Mouse (Mus musculus) heart, adult 2 months (tissue): ENCODE measurements at regions not wholly inside any gene's neighbourhood (a gene's known extent, or its start where the extent isn't known, plus 50 kb on each side); places are given as distances from the start of the nearest gene placed in this dataset.

ENCODE experiments used
- DNase-seq, 2 experiments: peaks; one replicate each; pipeline ENCODE4 v3.0.0; 2021
- H3K27ac ChIP-seq: fragments of 200-600 bp; 2 replicates; pipeline ENCODE4 v1.8.1; 2022
- H3K27me3 ChIP-seq: fragments of 200-500 bp; 2 replicates; pipeline ENCODE4 v1.6.1; 2012; ENCODE audit warnings: mild to moderate bottlenecking, low read length, inconsistent platforms, mixed read lengths; ENCODE audit not compliant: control insufficient read depth, insufficient read depth
- H3K36me3 ChIP-seq: fragments of 200-500 bp; 2 replicates; pipeline ENCODE4 v1.6.1; 2012; ENCODE audit warnings: low read length, inconsistent platforms; ENCODE audit not compliant: control insufficient read depth, insufficient read depth
- H3K4me1 ChIP-seq: fragments of 200-500 bp; 2 replicates; pipeline ENCODE4 v1.6.1; 2011; ENCODE audit warnings: low read length; ENCODE audit not compliant: control insufficient read depth, insufficient read depth
- H3K4me3 ChIP-seq: fragments of 200-600 bp; 2 replicates; pipeline ENCODE4 v1.8.1; 2022
- H3K79me2 ChIP-seq: fragments of 200-500 bp; replicated peaks from 2 replicates; pipeline ENCODE4 v1.6.1; 2012; ENCODE audit warnings: mild to moderate bottlenecking, inconsistent platforms, low read length, moderate library complexity, mixed read lengths; ENCODE audit not compliant: control insufficient read depth, insufficient read depth
- H3K9ac ChIP-seq: fragments of 200-500 bp; 2 replicates; pipeline ENCODE4 v1.6.1; 2012; ENCODE audit warnings: low read depth, mild to moderate bottlenecking, control low read depth, inconsistent platforms, low read length, mixed read lengths
- CTCF ChIP-seq: fragments of 200-600 bp; IDR thresholded peaks from 2 replicates; pipeline ENCODE4 v1.8.1; 2022; ENCODE audit warnings: antibody characterized with exemption, mild to moderate bottlenecking, moderate library complexity
- EP300 ChIP-seq: fragments of 200-500 bp; IDR thresholded peaks from 2 replicates; pipeline ENCODE4 v1.6.1; 2011; ENCODE audit warnings: low read depth, low read length, control low read depth; ENCODE audit not compliant: insufficient read depth
- POLR2A ChIP-seq: fragments of 200-500 bp; IDR thresholded peaks from 2 replicates; pipeline ENCODE4 v1.6.1; 2011; ENCODE audit warnings: mild to moderate bottlenecking, low read depth, low read length, control low read depth; ENCODE audit not compliant: insufficient read depth
- WGBS: fragments of 180-500 bp; shearing (Covaris S2); methylation state at CpG from one replicate; pipeline ENCODE4 v1.1.7; 2018; 5-methylcytosine and 5-hydroxymethylcytosine counted together
- intact Hi-C: fragments of 180-260 bp; cut with DNase I; formaldehyde crosslinking; loops from one replicate; pipeline ENCODE4 v1.15.1; 2025

GRCm38 (mm10) chr13:63980012-63980691, 108.9 kb downstream of the Hsd17b3 start:
- no peak for TF ChIP-seq CTCF
- no peak for TF ChIP-seq EP300
- no peak for TF ChIP-seq POLR2A
- no peak overlapping the region for H3K9ac ChIP-seq
- H3K4me3 ChIP-seq, result no peak overlapping the region
- no peaks in the 10 kb centered on the region for H3K36me3 ChIP-seq
- intact Hi-C loops, result loop anchor here (5.0 kb wide), 1 partner anchor 33 kb away; no protein-coding TSS in a partner anchor
- no peaks in the 10 kb centered on the region for H3K79me2 ChIP-seq
- peaks cover 3% of the 10 kb centered on the region; the same call in 1 of the 2 replicates for H3K4me1 ChIP-seq
- no peaks in the 10 kb centered on the region for H3K27me3 ChIP-seq
- 48% methylated on average over 7 of the region's 7 CpGs for WGBS
- DNase-seq, result no peak
- H3K27ac ChIP-seq, result no peak overlapping the region

GRCm38 (mm10) chr13:63979581-63979980, 109.4 kb downstream of the Hsd17b3 start:
- Histone ChIP-seq H3K27ac (no peak overlapping the region), H3K4me1 (no peaks in the 10 kb centered on the region; the same call in 1 of the 2 replicates), H3K27me3 (no peaks in the 10 kb centered on the region), H3K9ac (no peak overlapping the region), H3K36me3 (no peaks in the 10 kb centered on the region), H3K4me3 (no peak overlapping the region), H3K79me2 (no peaks in the 10 kb centered on the region)
- TF ChIP-seq POLR2A (no peak), CTCF (no peak), EP300 (no peak)
- 45% methylated on average over 1 of the region's 1 CpGs for WGBS
- DNase-seq, result no peak
- intact Hi-C loops, result no loop called here

- Histone ChIP-seq H3K27me3 (no peaks in the 10 kb centered on the region), H3K4me3 (no peak overlapping the region), H3K79me2 (no peaks in the 10 kb centered on the region), H3K36me3 (no peaks in the 10 kb centered on the region), H3K27ac (no peak overlapping the region), H3K4me1 (no peaks in the 10 kb centered on the region), H3K9ac (no peak overlapping the region)
- intact Hi-C loops, result no loop called here
- DNase-seq, result no peak
- TF ChIP-seq CTCF (no peak), EP300 (no peak), POLR2A (no peak)
- WGBS, result 79% methylated on average over 2 of the region's 2 CpGs
These were observed 119.1 kb downstream of the Hsd17b3 start for GRCm38 (mm10) chr13:63969907-63970306.

- H3K4me3 ChIP-seq, result no peak overlapping the region
- H3K4me1 ChIP-seq, result no peaks in the 10 kb centered on the region
- TF ChIP-seq POLR2A, result no peak
- TF ChIP-seq CTCF, result no peak
- no peak for TF ChIP-seq EP300
- no peak for DNase-seq
- no peak overlapping the region for H3K9ac ChIP-seq
- intact Hi-C loops, result no loop called here
- WGBS, result 94% methylated on average over 3 of the region's 3 CpGs
- no peaks in the 10 kb centered on the region for H3K27me3 ChIP-seq
- H3K36me3 ChIP-seq, result no peaks in the 10 kb centered on the region
- no peaks in the 10 kb centered on the region for H3K79me2 ChIP-seq
- no peak overlapping the region for H3K27ac ChIP-seq
These were observed 120.4 kb downstream of the Hsd17b3 start for GRCm38 (mm10) chr13:63968623-63969022.

GRCm38 (mm10) chr13:63957098-63957497, 131.9 kb downstream of the Hsd17b3 start:
- WGBS, result 37% methylated on average over 5 of the region's 5 CpGs
- Histone ChIP-seq H3K36me3 (no peaks in the 10 kb centered on the region), H3K4me1 (no peaks in the 10 kb centered on the region), H3K27me3 (no peaks in the 10 kb centered on the region), H3K79me2 (no peaks in the 10 kb centered on the region), H3K9ac (no peak overlapping the region), H3K27ac (no peak overlapping the region), H3K4me3 (no peak overlapping the region)
- DNase-seq, result peak in 1 of 2 experiments; percentile 8
- no peak for TF ChIP-seq EP300
- no peak for TF ChIP-seq POLR2A
- TF ChIP-seq CTCF, result no peak
- intact Hi-C loops, result no loop called here

- no peak for DNase-seq
- Histone ChIP-seq H3K79me2 (no peaks in the 10 kb centered on the region), H3K27ac (no peak overlapping the region), H3K36me3 (no peaks in the 10 kb centered on the region), H3K9ac (no peak overlapping the region), H3K4me1 (no peaks in the 10 kb centered on the region), H3K27me3 (no peaks in the 10 kb centered on the region), H3K4me3 (no peak overlapping the region)
- intact Hi-C loops, result no loop called here
- TF ChIP-seq EP300, result no peak
- no peak for TF ChIP-seq POLR2A
- TF ChIP-seq CTCF, result no peak
- WGBS, result 88% methylated on average over 2 of the region's 2 CpGs
These were observed 134.7 kb downstream of the Hsd17b3 start for GRCm38 (mm10) chr13:63954305-63954704.
